Mouse (Mus musculus) myocyte (in vitro differentiated cells): ENCODE measurements at regions not wholly inside any gene's neighbourhood (a gene's known extent, or its start where the extent isn't known, plus 50 kb on each side); places are given as distances from the start of the nearest gene placed in this dataset.

Experiments used
- MAX ChIP-seq: IDR thresholded peaks from one replicate; pipeline ENCODE4 v1.6.1; 2011; ENCODE audit warnings: low read depth, mild to moderate bottlenecking, control low read depth
- POLR2A ChIP-seq: IDR thresholded peaks from one replicate; pipeline ENCODE4 v1.6.1; 2011; ENCODE audit warnings: low read depth, mild to moderate bottlenecking, control low read depth, moderate library complexity; ENCODE audit not compliant: insufficient read length
- REST ChIP-seq: IDR thresholded peaks from one replicate; pipeline ENCODE4 v1.6.1; 2011; ENCODE audit warnings: mild to moderate bottlenecking, control low read depth, moderate library complexity; ENCODE audit not compliant: insufficient read depth, insufficient read length
- TCF12 ChIP-seq: IDR thresholded peaks from one replicate; pipeline ENCODE4 v1.6.1; 2011; ENCODE audit warnings: mild to moderate bottlenecking, control low read depth; ENCODE audit not compliant: poor library complexity, insufficient read depth, severe bottlenecking
- USF1 ChIP-seq: IDR thresholded peaks from one replicate; pipeline ENCODE4 v1.6.1; 2011; ENCODE audit warnings: low read depth, mild to moderate bottlenecking, control low read depth, moderate library complexity

GRCm38 (mm10) chr5:118360374-118361064, 115.5 kb downstream of the 2410131K14Rik start:
- TF ChIP-seq MAX: no peak
- TF ChIP-seq TCF12: no peak
- no peak for TF ChIP-seq POLR2A
- TF ChIP-seq REST: no peak
- no peak for TF ChIP-seq USF1
